Mouse (Mus musculus): ENCODE results near the gene Csrnp1.

GRCm38 (mm10) chr9:119941407-119941806, 43.1 kb downstream of the Csrnp1 start:
- TF ChIP-seq POLR2AphosphoS2 (IDR thresholded peaks at IDR 0.05; ENCODE audit: insufficient read length, low read depth) (no peak), POLR2A (IDR thresholded peaks at IDR 0.05; ENCODE audit: insufficient read length, low read depth) (no peak)
